Mouse (Mus musculus) urinary bladder, postnatal 4 days (tissue): ENCODE measurements around the gene Tmem140.

ENCODE experiments used
- DNase-seq, 2 experiments: peaks; one replicate each; pipeline ENCODE4 v3.0.0; 2021 to 2022; ENCODE audit warnings: low spot score in 2 of 2

The Tmem140 gene

DNA sequence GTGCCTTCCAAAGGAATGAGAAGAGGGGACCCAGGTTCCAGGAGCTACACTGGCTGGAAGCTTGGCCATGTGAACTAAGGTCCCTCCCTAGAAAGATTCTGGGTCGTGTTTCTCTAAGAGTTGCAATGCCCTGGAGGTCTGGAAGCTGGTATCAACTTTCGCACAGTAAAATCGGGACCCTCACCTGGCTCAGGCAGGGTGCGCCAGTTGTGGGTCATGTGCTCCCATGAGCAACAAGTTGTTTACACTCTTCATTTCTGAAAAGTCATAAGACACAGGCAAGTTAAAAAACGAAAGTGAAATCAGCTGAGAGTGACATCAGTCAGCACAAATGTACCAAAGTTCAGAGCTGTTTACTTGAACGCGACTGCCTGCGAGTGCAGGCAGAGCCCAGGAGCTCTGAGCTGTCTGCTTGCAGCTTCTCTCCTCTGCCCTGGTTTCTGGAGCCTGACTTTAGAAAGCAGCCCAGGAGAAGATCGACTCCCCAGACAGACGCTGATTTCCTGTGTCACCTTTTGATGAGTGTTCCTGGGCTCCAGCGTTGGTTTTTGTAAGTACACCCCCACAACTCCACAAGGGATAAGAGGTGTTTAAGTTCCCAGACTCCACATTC lies at the start of gene Tmem140:
Gene Tmem140, plus strand, starts transcription at position 356 of the 613 bp plus-strand sequence.
- no peak for DNase-seq

DNA sequence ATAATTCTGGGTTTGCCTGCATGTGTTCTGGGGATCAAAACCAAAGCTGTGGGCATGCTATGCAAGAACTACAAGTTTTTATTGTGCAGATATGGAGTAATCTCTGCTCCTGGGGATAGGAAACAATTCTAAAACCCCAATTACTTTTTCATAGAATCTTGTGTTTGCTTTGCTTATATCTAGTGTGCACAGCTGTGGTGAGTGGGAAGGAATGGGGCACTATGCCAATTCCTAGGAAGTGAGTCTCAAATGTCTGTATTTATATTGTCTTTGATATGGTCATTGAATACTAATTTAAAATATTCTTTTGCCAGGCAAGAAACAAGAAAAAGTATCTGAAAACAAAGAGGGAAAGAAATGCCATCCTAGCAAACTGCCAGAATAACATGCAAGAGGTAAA lies 38.5 kb upstream of the Tmem140 start:
- DNase-seq: no peak

DNA sequence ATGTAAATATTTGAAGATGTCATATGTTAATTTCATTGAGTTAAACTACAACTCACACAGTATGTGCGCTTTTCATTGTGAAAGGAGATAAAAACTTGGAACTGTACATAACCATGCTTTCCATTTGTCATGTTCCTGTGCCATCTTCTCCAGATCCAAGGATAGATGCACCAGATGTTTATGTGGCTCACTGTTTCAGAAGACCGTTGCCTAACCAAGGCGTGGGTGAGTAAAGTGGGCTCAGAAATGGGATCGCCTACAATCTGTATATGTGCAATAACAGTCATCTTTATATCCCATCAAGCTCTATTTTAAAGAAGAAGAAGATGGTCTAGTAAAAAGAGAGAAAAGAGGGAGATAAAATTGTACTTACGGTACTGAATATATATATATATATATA lies 30.6 kb upstream of the Tmem140 start:
- DNase-seq: no peak

DNA sequence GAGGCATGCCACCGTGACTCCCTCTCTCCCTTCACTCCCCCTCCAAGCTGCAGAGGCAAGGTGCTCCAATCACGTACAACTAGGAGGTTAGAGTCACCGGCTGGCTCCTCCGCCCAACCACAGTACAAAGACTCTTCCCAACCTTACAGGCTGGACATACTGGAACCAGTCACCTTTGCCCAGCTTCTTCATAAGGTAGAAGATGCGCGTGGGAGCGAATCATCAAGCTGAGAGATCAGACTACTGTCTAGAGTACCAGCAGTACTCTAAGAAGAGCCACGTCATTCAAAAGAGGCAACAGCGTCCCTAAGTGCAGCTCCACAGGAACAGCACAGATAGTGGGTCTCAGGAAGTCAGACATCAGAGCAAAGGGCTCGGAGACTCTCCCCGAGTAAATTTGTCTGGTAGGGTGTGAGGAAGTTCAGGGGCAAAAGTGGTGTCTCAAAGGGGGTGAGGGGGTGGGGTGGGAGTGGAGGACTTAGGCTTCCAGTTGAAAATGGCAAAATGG lies 1.3 kb upstream of the Tmem140 start:
- no peak for DNase-seq

DNA sequence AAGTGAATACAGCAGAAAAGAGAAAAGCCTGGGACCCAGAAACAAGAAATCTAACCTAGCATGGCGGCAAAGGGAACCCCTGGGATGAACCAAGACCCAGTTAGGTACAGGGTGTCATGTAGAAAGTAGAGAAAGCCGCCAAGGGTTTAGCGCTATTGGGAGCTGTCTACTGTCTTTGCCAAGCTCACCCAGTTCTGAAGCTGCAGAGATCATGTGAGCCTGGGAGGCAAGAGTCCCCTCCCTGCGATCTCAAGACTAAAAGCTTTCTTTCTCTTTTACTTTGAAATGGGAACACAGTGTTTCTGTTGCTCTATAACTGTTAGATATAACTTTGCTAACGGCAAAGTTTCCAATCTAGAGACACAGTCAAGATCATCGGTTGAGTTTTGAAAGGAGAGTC lies 565 bp upstream of the Tmem140 start:
- no peak for DNase-seq

DNA sequence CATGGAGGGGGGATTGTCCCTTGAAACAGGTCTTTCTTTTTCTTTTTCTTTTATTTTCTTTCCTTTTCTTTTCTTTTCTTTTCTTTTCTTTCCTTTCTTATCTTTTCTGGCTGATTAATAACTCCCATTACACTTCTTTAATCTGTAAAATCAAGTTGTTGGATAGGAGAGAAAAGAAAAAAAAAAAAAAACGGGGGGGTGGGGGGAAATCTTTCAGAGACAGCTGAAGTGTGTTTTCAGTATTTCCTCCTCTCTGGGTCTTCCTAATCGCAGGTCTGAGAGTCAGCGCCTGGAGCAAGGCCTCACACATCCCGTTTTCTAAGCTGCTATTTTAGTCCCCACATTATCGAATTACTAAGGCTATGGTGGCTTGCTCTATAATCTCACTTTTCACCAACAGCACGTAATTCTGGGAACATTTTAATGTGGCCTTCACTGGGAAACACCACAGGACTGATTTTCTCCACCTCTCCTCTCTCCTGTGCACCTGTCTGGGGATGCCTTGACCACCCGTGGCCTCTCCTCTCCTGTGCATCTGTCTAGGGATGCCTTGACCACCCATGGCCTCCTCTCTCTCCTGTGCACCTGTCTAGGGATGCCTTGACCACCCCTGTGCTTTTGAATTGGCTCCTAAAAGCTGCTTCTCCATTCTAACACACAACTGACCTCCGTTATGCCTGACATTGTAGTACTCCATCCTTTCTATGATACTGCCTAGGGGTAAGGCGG lies 1.0 kb downstream of the Tmem140 start:
- DNase-seq: no peak

DNA sequence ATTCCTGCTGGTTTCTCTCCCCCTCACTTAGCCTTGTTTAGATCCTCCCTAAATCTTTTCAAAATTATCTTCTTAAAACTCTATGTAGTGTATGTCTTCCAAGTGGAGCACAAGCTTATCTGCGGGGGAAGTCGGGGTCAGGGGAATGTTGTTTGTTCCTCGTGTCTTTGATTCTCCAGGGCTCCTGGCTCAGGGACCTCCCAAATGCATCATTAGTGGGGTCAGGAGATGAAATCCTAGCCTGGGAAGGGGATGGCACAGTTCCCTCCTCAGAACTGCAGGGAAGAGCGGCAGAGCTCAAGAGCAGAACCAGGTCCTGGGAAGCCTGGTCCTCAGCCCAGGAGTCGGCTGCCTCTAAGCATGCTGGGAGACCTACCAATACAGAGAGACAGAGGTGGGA lies 2.3 kb downstream of the Tmem140 start:
- no peak for DNase-seq

DNA sequence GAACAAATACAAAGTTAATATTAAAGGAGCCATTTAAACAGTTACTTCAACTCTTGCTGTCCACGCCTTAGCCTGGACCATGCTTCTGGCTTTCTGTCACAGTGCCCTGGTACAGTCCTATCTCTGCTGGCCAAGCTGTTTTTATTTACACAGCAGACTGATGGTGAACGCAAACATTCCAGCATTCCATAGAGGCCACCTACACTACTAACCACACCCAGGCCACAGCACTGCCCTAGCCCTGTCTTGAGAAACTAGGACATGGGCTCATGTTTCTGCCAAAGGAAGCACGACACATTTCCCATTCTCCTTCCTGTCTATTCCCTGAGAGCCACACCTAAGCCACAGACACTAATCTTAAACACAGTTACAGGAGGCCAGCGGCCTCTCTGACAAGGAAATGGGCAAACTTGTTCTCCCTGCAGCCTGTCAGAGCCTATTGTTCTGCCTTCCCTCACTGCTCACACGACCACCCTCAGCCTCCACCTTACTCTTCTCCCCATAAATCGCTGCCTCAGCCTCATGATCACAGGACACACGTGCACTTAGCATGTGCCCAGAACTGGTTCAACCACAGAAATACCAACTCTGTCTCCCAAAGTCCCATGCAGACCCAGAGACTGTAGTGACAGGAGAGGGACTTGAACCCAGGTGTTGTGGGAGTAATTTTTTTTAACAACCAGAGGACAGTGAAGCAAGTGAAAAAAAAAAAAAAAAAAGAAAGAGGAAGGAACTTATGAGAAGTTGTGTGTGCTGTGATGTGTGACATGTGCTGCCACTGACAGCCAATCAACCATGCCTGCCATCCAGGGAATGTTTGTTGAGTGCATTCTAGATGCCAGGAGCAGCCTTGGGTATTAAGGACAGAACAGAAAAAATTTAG lies 3.0 kb downstream of the Tmem140 start:
- no peak for DNase-seq

DNA sequence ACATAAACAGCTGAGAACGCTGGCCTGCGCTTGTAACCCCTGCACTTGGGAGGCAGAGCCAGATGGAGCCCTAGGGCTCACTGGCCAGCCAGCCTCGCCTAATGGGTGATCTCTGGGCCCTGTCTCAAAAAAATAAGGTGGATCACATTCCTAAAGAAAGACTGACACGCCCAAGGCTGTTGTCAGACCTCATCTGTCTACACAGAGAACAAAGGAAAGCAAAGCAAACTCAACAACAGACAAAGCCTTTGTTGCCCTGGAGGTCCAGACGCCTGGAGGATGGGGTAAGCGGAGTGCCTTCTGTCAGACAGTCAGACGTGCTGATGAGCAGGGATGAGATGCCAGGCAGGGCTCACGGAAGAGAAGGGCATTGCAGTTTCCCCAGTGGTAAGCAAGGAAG lies 3.8 kb downstream of the Tmem140 start:
- no peak for DNase-seq

DNA sequence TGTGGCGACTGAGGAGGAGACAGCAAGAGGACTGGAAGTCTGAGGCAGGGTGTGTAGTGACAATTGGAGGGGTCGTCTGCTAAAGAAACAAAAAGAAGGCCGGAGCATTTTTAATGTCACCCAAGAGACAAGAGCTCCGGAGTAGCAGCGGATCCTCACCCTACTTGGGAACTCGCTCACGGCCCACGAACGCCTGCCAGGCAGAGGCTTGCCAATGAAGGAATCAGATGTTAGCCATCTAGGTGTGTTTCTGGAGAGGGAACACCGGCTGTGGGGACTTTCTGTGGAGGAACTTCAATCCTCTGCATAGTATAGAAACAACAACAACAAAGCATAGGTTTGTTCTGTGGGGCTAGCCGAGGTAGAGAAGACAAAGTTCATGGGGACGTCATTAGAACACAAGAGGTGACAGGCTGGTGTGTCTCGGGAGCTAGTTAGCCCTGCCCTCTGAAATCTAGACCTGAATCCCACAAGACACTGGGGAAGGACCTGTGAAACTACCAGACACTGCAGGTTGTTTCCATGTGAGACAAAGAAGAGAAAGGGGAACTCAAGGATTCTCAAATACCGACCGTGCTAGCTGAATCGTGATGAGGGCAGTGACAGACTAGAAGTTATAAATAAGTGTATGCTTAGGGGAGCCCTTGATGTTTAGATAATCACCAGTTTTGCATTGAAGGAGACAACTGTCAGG lies 4.5 kb downstream of the Tmem140 start:
- no peak for DNase-seq

DNA sequence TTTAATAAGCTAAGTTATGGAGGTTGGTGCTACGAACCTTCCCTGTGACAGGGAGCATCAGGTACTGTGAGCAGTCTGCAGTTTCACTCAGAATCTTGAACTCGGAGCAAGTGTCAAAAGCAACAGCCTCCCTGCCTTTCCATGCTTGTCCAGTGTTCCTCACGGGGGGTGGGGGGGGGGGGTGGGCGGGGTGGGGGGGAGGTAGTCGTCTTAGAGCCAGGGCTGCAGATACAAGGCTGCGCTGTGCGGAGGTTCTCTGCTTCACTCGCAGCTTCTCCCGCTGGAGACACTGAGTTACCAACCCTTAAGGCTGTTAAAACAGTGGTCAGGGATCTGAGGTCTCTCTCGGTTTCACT lies 5.0 kb downstream of the Tmem140 start:
- DNase-seq: peak in 1 of 2 experiments; percentile 8

DNA sequence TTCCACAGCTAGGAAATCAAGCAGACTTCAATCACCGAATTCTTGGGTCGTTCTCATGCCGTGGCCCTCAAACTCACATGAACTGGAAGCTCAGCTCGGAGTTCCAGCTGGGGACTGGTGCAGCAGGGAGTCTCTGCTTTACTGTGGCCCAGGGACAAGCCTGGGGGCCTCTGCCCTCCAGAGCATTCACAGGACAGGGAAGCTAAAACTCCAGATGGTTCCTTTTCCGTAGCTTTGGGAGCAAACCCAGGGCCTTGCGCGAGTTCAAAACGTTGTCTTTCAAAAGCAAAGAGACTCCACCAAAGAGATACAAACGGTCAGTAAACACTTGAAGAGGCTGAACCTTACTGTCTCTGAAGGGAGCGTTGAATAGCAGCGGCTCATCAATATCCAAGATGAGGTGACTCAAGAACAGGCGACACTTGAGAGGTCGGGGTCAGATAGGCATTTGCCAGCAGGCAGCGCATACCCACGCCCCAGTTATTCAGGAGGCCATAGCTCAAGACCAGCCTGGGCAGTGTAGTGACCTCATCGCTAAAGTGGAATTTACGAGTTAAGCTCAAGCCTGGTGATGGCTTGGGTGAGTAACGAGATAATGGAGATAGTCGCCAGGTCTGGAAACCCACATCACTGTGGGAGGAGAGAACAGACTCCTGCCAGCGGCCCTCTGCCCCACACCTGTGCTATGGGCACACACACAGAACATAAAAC lies 5.7 kb downstream of the Tmem140 start:
- peak in 1 of 2 experiments; percentile 17 for DNase-seq

DNA sequence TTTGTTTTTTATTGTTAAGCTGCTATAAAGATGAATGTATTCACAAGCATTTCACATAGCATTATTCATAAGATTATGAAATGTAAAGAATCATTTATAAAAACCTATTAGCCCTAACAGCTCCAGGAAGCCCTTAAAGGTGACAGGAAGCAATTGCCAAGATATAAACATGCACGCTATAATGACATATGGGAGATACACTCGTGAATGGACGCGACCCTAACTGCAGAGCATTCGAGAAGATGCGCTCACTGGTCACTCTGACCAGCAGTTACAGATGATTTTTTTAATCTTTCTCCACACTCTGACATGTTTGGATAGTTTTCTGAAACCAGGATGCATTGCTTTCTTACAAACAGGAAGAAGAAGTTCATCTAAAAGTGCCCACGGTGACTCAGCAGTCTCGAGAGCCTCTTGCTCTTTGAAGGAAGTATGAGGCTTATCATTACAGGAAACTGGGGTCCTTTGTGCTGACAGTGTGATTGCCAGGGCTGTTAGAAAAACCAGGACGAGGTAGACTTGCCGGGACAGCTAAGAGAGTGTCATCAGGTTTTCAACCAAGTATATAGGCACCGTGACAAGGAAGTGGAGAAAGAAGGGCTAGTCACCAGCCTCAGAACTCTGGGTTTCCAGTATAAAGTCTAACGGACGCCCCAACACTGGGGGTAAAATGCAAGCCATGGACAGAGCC lies 6.4 kb downstream of the Tmem140 start:
- peak in 1 of 2 experiments; percentile 14 for DNase-seq

DNA sequence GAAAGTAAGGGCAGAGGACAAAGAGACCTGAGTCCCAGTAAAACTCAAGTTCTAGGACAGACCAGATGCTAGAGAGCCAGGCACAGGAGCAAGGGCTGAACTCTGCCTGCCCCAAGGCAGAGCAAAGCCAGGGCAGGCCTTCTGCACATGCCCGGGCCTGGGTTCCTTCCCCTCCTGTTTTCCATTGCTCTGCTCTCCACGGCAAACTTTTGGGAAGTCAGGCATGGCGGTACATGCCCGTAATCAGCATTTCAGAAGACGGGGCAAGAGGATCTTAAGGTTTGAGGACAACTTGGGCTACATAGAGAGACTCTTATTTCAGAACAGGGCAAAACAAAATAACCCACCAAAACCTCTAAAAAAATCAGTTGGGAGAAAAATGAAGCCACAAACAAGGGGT lies 7.2 kb downstream of the Tmem140 start:
- peak in 1 of 2 experiments; percentile 13 for DNase-seq

DNA sequence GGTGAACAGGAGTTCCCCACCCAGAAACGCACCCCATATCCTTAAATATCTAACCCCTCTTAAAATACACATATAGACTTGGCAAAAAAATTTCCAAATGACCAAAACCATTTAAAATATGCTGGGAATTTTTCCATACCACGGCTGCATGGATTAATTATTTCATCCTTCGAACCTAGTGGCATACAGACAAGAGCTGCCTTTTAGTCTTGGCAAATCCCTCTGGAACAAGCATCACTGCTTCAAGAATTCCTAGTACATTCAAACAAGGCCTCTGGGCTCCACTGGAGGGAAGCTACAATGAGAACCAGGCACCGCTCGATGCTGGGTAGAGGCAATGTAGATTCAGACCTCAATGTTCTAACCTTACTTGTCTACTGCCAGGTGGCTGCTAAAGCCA lies 7.8 kb downstream of the Tmem140 start:
- DNase-seq: peak in 1 of 2 experiments; percentile 13

DNA sequence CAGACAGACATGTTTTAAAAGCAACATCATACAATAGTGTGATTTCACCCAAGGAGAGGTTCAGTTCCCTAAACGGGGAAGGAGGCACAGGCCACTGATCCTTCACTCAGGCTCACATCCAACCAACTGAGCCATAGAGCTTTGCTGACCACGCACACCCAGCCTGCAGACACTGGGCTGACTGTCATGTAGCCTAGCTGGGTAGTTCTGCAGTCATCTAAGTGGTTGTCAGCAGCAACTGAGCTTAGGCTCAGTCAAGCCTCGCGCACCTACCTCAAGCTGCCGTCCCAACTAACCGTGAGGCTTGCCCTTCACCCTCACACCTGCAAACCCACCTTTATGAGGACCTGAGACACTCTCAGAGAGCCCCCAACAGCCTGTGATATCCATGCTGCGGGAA lies 9.0 kb downstream of the Tmem140 start:
- peak in 1 of 2 experiments; percentile 17 for DNase-seq

DNA sequence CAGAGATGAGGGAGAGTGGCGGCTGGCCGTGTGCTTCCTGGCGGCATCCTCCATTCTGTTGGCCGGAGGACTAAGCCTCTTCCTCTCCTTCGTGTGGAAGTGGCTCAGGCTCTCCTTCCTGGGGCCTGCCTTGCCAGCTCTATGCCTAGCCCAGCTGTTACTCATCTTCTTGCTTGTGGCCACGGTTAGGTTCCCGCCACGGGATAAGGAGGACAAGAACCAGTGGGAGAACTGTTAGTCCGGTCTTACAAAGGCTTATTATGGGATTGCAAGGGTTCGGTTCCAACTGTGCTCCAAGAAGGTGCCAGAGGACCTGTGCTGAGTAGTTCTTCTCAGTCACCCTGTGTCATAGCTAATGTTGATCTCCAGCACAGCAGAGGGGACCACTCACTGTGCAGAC lies 9.9 kb downstream of the Tmem140 start:
- peak in 1 of 2 experiments; percentile 15 for DNase-seq

DNA sequence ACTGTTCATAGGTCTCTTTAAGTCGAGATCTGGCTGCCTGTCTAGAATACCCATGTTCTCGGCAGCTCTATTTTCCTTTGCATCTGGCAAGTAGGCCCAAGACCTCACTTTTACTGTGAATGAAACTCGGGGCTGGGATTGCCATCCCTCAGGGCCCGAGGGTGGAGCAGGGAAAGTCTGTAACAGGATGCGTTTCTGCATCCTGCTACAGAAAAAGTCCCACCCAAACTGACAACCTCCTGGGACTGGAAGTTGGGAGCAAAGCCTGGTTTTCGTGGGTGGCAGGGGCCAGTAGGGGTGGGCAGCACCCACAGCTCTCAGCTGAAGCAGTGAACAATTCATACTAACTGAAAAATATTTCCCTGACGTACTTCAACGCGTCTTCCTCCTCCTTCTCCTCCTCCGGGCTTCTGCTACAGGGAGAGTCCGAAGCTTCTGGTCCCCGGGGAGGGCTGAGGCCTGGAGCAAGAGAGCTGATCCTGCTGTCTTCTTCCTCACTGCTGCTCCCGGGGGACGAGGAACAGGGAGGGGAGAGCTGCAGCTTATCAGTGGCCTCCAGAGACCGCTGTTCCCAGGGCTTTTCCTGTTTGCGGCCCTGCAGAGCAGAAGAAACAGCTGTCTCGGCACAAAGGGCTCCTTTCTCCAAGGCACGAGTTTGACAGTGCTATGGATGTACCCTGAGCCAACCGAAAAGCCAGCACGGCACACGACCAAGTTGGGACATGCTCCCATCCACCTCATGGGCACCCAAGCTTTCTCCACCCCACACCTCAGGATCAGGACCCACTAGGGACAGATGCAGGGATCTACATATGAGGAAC lies 11.4 kb downstream of the Tmem140 start:
- DNase-seq: peak in 1 of 2 experiments; percentile 57

DNA sequence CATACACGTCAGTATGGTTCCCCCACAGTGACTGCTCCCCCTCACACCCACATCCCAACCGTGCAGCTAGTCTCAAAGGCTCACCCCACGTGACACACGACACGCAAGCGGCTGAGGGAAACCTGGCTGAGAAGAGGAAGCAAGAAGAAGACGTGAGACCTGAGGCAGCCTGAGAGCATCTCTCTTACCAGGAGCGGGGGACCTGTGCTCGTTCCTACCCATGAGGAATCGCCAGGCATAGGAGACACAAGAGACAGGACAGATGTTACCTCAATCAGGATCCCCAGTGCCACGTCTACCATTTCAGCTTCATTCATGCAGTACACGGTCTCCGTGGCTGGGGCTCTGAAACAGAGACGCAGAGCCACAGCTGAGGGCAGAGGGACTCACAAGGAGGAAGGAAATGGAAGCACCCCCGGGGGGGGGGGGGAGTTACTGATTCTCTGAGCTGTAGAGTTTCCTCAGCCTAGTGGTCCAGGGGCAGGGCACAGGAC lies 12.4 kb downstream of the Tmem140 start:
- DNase-seq: peak in 1 of 2 experiments; percentile 52
